Mouse (Mus musculus) midbrain, embryonic 12.5 days (tissue): ENCODE measurements around the gene Lrrc4c. TPM values are rescaled to one million over a fixed set of nuclear protein-coding genes. Genes with fewer than 3 reads are reported as not detected.

ENCODE experiments used
- ATAC-seq: fragments of 200-750 bp; cut with Nextera tagmentation; 2 replicates; pipeline ENCODE4 v1.8.0; 2017; ENCODE audit warnings: low read depth, moderate TSS enrichment, moderate library complexity; ENCODE audit not compliant: low FRiP score
- H3K27ac ChIP-seq: fragments of 300-500 bp; sonication (generic); replicated peaks from 2 replicates; pipeline ENCODE4 v1.5.1; 2016; ENCODE audit warnings: mild to moderate bottlenecking
- H3K27me3 ChIP-seq: fragments of 300-500 bp; sonication (generic); 2 replicates; pipeline ENCODE4 v1.6.1; 2016; ENCODE audit warnings: mild to moderate bottlenecking
- H3K36me3 ChIP-seq: fragments of 300-500 bp; sonication (generic); 2 replicates; pipeline ENCODE4 v1.6.1; 2016
- H3K4me1 ChIP-seq: fragments of 300-500 bp; sonication (generic); 2 replicates; pipeline ENCODE4 v1.6.1; 2016
- H3K4me2 ChIP-seq: fragments of 300-500 bp; sonication (generic); replicated peaks from 2 replicates; pipeline ENCODE4 v1.6.1; 2016; ENCODE audit warnings: mild to moderate bottlenecking, moderate library complexity
- H3K4me3 ChIP-seq: fragments of 300-500 bp; sonication (generic); 2 replicates; pipeline ENCODE4 v1.5.1; 2016; ENCODE audit warnings: mild to moderate bottlenecking
- H3K9ac ChIP-seq: fragments of 300-500 bp; sonication (generic); replicated peaks from 2 replicates; pipeline ENCODE4 v1.6.1; 2016; ENCODE audit warnings: mild to moderate bottlenecking, moderate library complexity
- H3K9me3 ChIP-seq: fragments of 300-500 bp; sonication (generic); 2 replicates; pipeline ENCODE4 v1.6.1; 2016; ENCODE audit warnings: mild to moderate bottlenecking
- WGBS: fragments of 180-500 bp; shearing (Covaris S2); methylation state at CpG from one replicate; pipeline ENCODE4 v1.1.7; 2016; 5-methylcytosine and 5-hydroxymethylcytosine counted together
- microRNA-seq: library from miRNA; unstranded; fragments of <30 nt; microRNA quantifications from one replicate; pipeline ENCODE4, GENCODE M21; 2017
- polyA plus RNA-seq: library from polyadenylated mRNA; unstranded; fragments of >200 nt; fragmentation: Nextera tagmentation; extraction: Ambion mirVana; gene quantifications from 2 replicates; pipeline ENCODE4 v1.2.1, GENCODE M21; 2016

Lrrc4c gene
- polyA plus RNA-seq, 1 experiment from 2014 or later, result 7.5 TPM

GRCm38 (mm10) chr2:97590563-97590962 lies 1272.6 kb downstream of the Lrrc4c start:
- H3K4me3 ChIP-seq, result no peak overlapping the region
- no peak overlapping the region for H3K27ac ChIP-seq
- H3K4me2 ChIP-seq, result no peak overlapping the region
- no peak overlapping the region for H3K9ac ChIP-seq
- 89% methylated on average over 3 of the region's 3 CpGs for WGBS
- no peaks in the 10 kb centered on the region for H3K4me1 ChIP-seq
- no peaks in the 10 kb centered on the region for H3K9me3 ChIP-seq
- H3K36me3 ChIP-seq, result no peaks in the 10 kb centered on the region
- H3K27me3 ChIP-seq, result no peaks in the 10 kb centered on the region
- ATAC-seq, result no peak

- ATAC-seq, result no peak
- H3K9me3 ChIP-seq, result no peaks in the 10 kb centered on the region
- H3K9ac ChIP-seq, result no peak overlapping the region
- H3K4me3 ChIP-seq, result no peak overlapping the region
- no peak overlapping the region for H3K27ac ChIP-seq
- H3K27me3 ChIP-seq, result no peaks in the 10 kb centered on the region
- no peaks in the 10 kb centered on the region for H3K36me3 ChIP-seq
- no peak overlapping the region for H3K4me2 ChIP-seq
- WGBS, result 64% methylated on average over 3 of the region's 3 CpGs
- peaks cover 6% of the 10 kb centered on the region; the same call in 1 of the 2 replicates for H3K4me1 ChIP-seq
Observed at GRCm38 (mm10) chr2:97604182-97604581, 1286.2 kb downstream of the Lrrc4c start.

GRCm38 (mm10) chr2:97604688-97605215 lies 1286.8 kb downstream of the Lrrc4c start:
- no peak overlapping the region for H3K9ac ChIP-seq
- no peaks in the 10 kb centered on the region for H3K9me3 ChIP-seq
- 44% methylated on average over 3 of the region's 3 CpGs for WGBS
- no peak overlapping the region for H3K4me3 ChIP-seq
- H3K36me3 ChIP-seq, result no peaks in the 10 kb centered on the region
- no peak overlapping the region for H3K4me2 ChIP-seq
- H3K27ac ChIP-seq, result no peak overlapping the region
- ATAC-seq, result peak; percentile 31; the same call in 1 of the 2 replicates
- no peaks in the 10 kb centered on the region for H3K27me3 ChIP-seq
- H3K4me1 ChIP-seq, result peaks cover 6% of the 10 kb centered on the region; the same call in 1 of the 2 replicates

GRCm38 (mm10) chr2:97609436-97609835 lies 1291.5 kb downstream of the Lrrc4c start:
- peaks cover 6% of the 10 kb centered on the region; the same call in 1 of the 2 replicates for H3K4me1 ChIP-seq
- no peaks in the 10 kb centered on the region for H3K9me3 ChIP-seq
- ATAC-seq, result no peak
- no peaks in the 10 kb centered on the region for H3K27me3 ChIP-seq
- no peak overlapping the region for H3K27ac ChIP-seq
- H3K36me3 ChIP-seq, result no peaks in the 10 kb centered on the region
- no peak overlapping the region for H3K4me3 ChIP-seq
- H3K9ac ChIP-seq, result no peak overlapping the region
- no peak overlapping the region for H3K4me2 ChIP-seq

GRCm38 (mm10) chr2:97610566-97610965 lies 1292.6 kb downstream of the Lrrc4c start:
- no peak overlapping the region for H3K4me2 ChIP-seq
- no peaks in the 10 kb centered on the region for H3K27me3 ChIP-seq
- H3K27ac ChIP-seq, result no peak overlapping the region
- ATAC-seq, result no peak
- no peaks in the 10 kb centered on the region for H3K36me3 ChIP-seq
- 78% methylated on average over 2 of the region's 2 CpGs for WGBS
- H3K9me3 ChIP-seq, result no peaks in the 10 kb centered on the region
- H3K9ac ChIP-seq, result no peak overlapping the region
- no peaks in the 10 kb centered on the region for H3K4me1 ChIP-seq
- no peak overlapping the region for H3K4me3 ChIP-seq

GRCm38 (mm10) chr2:97614724-97615123 lies 1296.8 kb downstream of the Lrrc4c start:
- Histone ChIP-seq H3K27ac (no peak overlapping the region), H3K4me2 (no peak overlapping the region), H3K36me3 (no peaks in the 10 kb centered on the region), H3K27me3 (no peaks in the 10 kb centered on the region), H3K9ac (no peak overlapping the region), H3K4me3 (no peak overlapping the region), H3K9me3 (0 out of 2 replicates have a peak, but pooled peaks cover under 1% of the 10 kb centered on the region), H3K4me1 (no peaks in the 10 kb centered on the region)
- no peak for ATAC-seq
- WGBS, result 74% methylated on average over 2 of the region's 2 CpGs

- H3K27me3 ChIP-seq, result no peaks in the 10 kb centered on the region
- 0 out of 2 replicates have a peak, but pooled peaks cover 6% of the 10 kb centered on the region for H3K9me3 ChIP-seq
- H3K4me3 ChIP-seq, result no peak overlapping the region
- no peak overlapping the region for H3K9ac ChIP-seq
- no peak for ATAC-seq
- H3K27ac ChIP-seq, result no peak overlapping the region
- 84% methylated on average over 1 of the region's 1 CpGs for WGBS
- H3K4me1 ChIP-seq, result no peaks in the 10 kb centered on the region
- no peaks in the 10 kb centered on the region for H3K36me3 ChIP-seq
- no peak overlapping the region for H3K4me2 ChIP-seq
Observed at GRCm38 (mm10) chr2:97618589-97618988, 1300.6 kb downstream of the Lrrc4c start.

- Histone ChIP-seq H3K9me3 (no peaks in the 10 kb centered on the region), H3K27me3 (no peaks in the 10 kb centered on the region), H3K27ac (no peak overlapping the region), H3K4me2 (no peak overlapping the region), H3K9ac (no peak overlapping the region), H3K4me3 (no peak overlapping the region), H3K4me1 (no peaks in the 10 kb centered on the region), H3K36me3 (no peaks in the 10 kb centered on the region)
- ATAC-seq, result no peak
- WGBS, result 88% methylated on average over 2 of the region's 2 CpGs
Observed at GRCm38 (mm10) chr2:97639941-97640340, 1322.0 kb downstream of the Lrrc4c start.

GRCm38 (mm10) chr2:97641661-97642060 lies 1323.7 kb downstream of the Lrrc4c start:
- Histone ChIP-seq H3K4me3 (no peak overlapping the region), H3K9me3 (no peaks in the 10 kb centered on the region), H3K27me3 (no peaks in the 10 kb centered on the region), H3K4me2 (no peak overlapping the region), H3K4me1 (no peaks in the 10 kb centered on the region), H3K9ac (no peak overlapping the region), H3K36me3 (no peaks in the 10 kb centered on the region), H3K27ac (no peak overlapping the region)
- ATAC-seq, result no peak

- Histone ChIP-seq H3K27ac (no peak overlapping the region), H3K27me3 (no peaks in the 10 kb centered on the region), H3K36me3 (no peaks in the 10 kb centered on the region), H3K9ac (no peak overlapping the region), H3K9me3 (no peaks in the 10 kb centered on the region), H3K4me3 (no peak overlapping the region), H3K4me2 (no peak overlapping the region), H3K4me1 (no peaks in the 10 kb centered on the region)
- 26% methylated on average over 1 of the region's 1 CpGs for WGBS
- no peak for ATAC-seq
Observed at GRCm38 (mm10) chr2:97652711-97653110, 1334.7 kb downstream of the Lrrc4c start.

Small RNA genes lying within 50 kb of the gene (microRNA-seq; reads per million reads assigned to microRNA genes)
- gene Gm44320, result not detected
